Mouse (Mus musculus) limb, embryonic 15.5 days (tissue): ENCODE measurements around the gene Ric8b. TPM values are rescaled to one million over a fixed set of nuclear protein-coding genes. Genes with fewer than 3 reads are reported as not detected.
A peak's percentile ranks its signal among the peaks of the same experiment; 100 is the strongest.

Experiments used
- ATAC-seq: fragments of 200-750 bp; cut with Nextera tagmentation; 2 replicates; pipeline ENCODE4 v1.8.0; 2017; ENCODE audit warnings: low read depth, moderate TSS enrichment; ENCODE audit not compliant: insufficient number of reproducible peaks, low FRiP score, low TSS enrichment
- H3K27ac ChIP-seq: fragments of 300-500 bp; sonication (generic); 2 replicates; pipeline ENCODE4 v1.5.1; 2015; ENCODE audit warnings: moderate library complexity, mild to moderate bottlenecking, inconsistent platforms
- H3K27me3 ChIP-seq: fragments of 300-500 bp; sonication (generic); 2 replicates; pipeline ENCODE4 v1.6.1; 2015; ENCODE audit warnings: inconsistent platforms
- H3K36me3 ChIP-seq: fragments of 300-500 bp; sonication (generic); 2 replicates; pipeline ENCODE4 v1.6.1; 2015; ENCODE audit warnings: inconsistent platforms
- H3K4me1 ChIP-seq: fragments of 300-500 bp; sonication (generic); 2 replicates; pipeline ENCODE4 v1.6.1; 2015; ENCODE audit warnings: inconsistent platforms
- H3K4me2 ChIP-seq: fragments of 300-500 bp; sonication (generic); 2 replicates; pipeline ENCODE4 v1.6.1; 2015; ENCODE audit warnings: mild to moderate bottlenecking, inconsistent platforms
- H3K4me3 ChIP-seq: fragments of 300-500 bp; sonication (generic); 2 replicates; pipeline ENCODE4 v1.5.1; 2015; ENCODE audit warnings: mild to moderate bottlenecking, inconsistent platforms
- H3K9ac ChIP-seq: fragments of 300-500 bp; sonication (generic); 2 replicates; pipeline ENCODE4 v1.6.1; 2015; ENCODE audit warnings: inconsistent platforms
- H3K9me3 ChIP-seq: fragments of 300-500 bp; sonication (generic); 2 replicates; pipeline ENCODE4 v1.6.1; 2016; ENCODE audit warnings: inconsistent platforms
- WGBS: fragments of 180-500 bp; shearing (Covaris S2); methylation state at CpG from one replicate; pipeline ENCODE4 v1.1.7; 2015; 5-methylcytosine and 5-hydroxymethylcytosine counted together
- polyA plus RNA-seq: library from polyadenylated mRNA; unstranded; fragments of >200 nt; fragmentation: Nextera tagmentation; extraction: Ambion mirVana; gene quantifications from 2 replicates; pipeline ENCODE4 v1.2.1, GENCODE M21; 2015

The Ric8b gene
- 20.0 TPM in 2 replicates for polyA plus RNA-seq

DNA sequence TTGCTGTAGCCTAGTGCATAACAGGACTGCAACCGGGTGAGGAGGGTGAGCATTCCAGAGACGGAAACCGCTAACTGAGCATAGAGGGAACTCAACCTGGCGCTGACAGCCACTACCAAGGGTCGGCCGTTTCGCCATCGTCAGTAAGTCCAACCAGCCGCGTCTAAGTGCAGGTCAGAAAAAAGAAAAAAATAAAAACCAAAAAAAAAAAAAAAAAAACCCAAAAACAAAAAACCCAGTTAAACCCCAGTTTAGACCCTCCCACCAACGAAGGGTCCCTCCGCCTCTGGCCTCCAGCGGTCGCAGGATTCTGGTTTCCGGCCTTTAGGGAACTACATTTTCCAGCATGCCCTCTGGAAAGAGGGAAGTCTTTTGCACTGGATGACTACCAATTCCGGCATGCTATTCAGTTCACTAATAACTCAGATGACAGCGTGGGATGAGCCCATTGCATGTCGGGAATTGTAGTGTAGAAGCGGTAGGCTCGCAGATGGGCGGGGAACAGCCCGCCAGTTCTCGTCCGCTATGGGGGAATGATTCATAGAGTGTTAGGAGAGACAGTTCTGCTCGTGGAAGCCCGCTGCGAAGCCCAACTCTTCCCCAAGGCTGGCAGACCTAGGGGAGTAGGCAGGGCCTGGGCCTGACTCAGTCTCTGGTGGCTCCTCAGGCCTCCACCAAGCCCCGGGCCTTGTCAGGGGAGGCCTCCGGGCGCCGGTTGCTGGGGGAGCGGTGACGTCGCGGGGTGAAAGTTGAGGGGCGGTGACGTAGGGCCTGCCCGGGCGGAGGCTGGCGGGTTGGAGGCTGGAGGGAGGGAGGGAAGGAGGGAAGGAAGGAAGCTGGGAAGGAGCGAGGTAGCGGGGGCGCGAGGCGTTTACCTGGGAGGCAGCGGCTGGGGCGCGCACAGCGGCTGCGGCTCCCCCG is at the start of gene Ric8b:
Gene Ric8b (plus strand): TSS at position 807 of the 921 bp plus-strand sequence.
- Histone ChIP-seq H3K4me2 (peak within 1 kb of the TSS; percentile 75), H3K9me3 (no peaks in the 10 kb centered on the region), H3K9ac (peak within 1 kb of the TSS; percentile 71), H3K27me3 (no peaks in the 10 kb centered on the region), H3K4me3 (peak within 1 kb of the TSS; percentile 88), H3K36me3 (no peaks in the 10 kb centered on the region), H3K27ac (peak within 1 kb of the TSS; percentile 98), H3K4me1 (peaks cover 23% of the 10 kb centered on the region)
- under 1% methylated on average over 46 of the region's 51 CpGs for WGBS
- ATAC-seq: peak; percentile 98

GRCm38 (mm10) chr10:84871285-84871684 is 46.1 kb upstream of the Ric8b start:
- no peaks in the 10 kb centered on the region for H3K36me3 ChIP-seq
- no peaks in the 10 kb centered on the region for H3K27me3 ChIP-seq
- 60% methylated on average over 12 of the region's 12 CpGs for WGBS
- no peak for ATAC-seq
- no peaks in the 10 kb centered on the region for H3K9me3 ChIP-seq
- no peak overlapping the region for H3K27ac ChIP-seq
- no peak overlapping the region for H3K9ac ChIP-seq
- H3K4me3 ChIP-seq: no peak overlapping the region
- no peak overlapping the region for H3K4me2 ChIP-seq
- H3K4me1 ChIP-seq: peaks cover 6% of the 10 kb centered on the region; the same call in 1 of the 2 replicates

DNA sequence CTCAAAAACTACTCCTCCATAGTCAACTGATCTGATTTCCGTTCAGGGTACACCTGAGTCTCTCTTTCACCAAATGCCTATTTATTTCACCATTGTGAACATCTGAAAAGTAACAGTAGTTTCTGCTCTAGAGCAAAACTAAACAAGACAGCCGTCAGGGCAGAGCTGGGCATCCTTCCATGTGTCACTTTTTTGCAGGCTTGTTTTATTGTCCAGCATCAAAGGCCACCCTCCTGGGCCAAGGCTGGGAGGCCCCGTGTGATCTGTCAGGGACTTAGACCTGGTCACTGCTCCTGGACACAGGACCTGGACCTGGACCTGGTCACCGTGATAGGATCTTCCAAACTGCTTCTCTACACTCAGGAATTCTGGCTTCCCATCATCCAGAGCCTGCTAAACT is 45.5 kb upstream of the Ric8b start:
- no peak overlapping the region for H3K9ac ChIP-seq
- no peak overlapping the region for H3K4me2 ChIP-seq
- H3K27me3 ChIP-seq: no peaks in the 10 kb centered on the region
- WGBS: 60% methylated on average over 4 of the region's 4 CpGs
- H3K36me3 ChIP-seq: no peaks in the 10 kb centered on the region
- no peaks in the 10 kb centered on the region for H3K9me3 ChIP-seq
- H3K4me1 ChIP-seq: peaks cover 6% of the 10 kb centered on the region; the same call in 1 of the 2 replicates
- ATAC-seq: no peak
- H3K4me3 ChIP-seq: no peak overlapping the region
- H3K27ac ChIP-seq: no peak overlapping the region

GRCm38 (mm10) chr10:84879823-84880571 is 37.4 kb upstream of the Ric8b start:
- WGBS: 74% methylated on average over 9 of the region's 9 CpGs
- Histone ChIP-seq H3K4me2 (no peak overlapping the region), H3K4me3 (no peak overlapping the region), H3K36me3 (no peaks in the 10 kb centered on the region), H3K4me1 (no peaks in the 10 kb centered on the region), H3K27ac (no peak overlapping the region), H3K9me3 (no peaks in the 10 kb centered on the region), H3K27me3 (no peaks in the 10 kb centered on the region), H3K9ac (no peak overlapping the region)
- ATAC-seq: no peak

GRCm38 (mm10) chr10:84882528-84882927 is 34.9 kb upstream of the Ric8b start:
- H3K9me3 ChIP-seq: no peaks in the 10 kb centered on the region
- H3K4me2 ChIP-seq: no peak overlapping the region
- 0 out of 2 replicates have a peak, but pooled peaks cover 2% of the 10 kb centered on the region for H3K4me1 ChIP-seq
- H3K27me3 ChIP-seq: no peaks in the 10 kb centered on the region
- H3K27ac ChIP-seq: no peak overlapping the region
- ATAC-seq: no peak
- H3K9ac ChIP-seq: no peak overlapping the region
- no peak overlapping the region for H3K4me3 ChIP-seq
- WGBS: 83% methylated on average over 2 of the region's 2 CpGs
- H3K36me3 ChIP-seq: no peaks in the 10 kb centered on the region

DNA sequence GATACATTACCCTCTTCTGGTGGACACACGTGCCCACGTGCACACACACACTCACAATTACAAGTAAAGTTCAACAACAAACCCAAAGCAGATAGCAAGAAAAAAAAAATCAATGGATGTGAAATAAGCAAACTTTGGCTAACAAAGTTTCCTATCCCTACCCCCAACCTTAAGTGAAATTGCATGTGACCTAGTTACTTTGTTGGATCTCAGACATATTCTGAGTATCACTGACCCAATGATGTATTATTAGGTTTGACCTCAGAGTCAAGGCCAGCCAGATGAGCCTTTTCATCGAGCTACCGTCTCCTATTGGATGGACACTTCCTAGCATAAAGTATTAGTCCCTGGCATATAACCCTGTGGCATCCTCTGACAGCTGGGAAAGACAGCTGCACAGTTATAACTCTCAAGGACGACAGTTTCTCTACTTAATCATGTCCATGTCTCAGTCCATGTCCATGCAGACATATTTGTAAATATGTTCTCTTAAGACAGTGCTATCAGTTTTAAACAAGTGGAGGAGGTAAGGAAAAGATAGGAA is 32.0 kb upstream of the Ric8b start:
- ATAC-seq: no peak
- Histone ChIP-seq H3K27ac (no peak overlapping the region), H3K9ac (no peak overlapping the region), H3K4me2 (no peak overlapping the region), H3K4me1 (peaks cover 7% of the 10 kb centered on the region; the same call in 1 of the 2 replicates), H3K36me3 (no peaks in the 10 kb centered on the region), H3K9me3 (no peaks in the 10 kb centered on the region), H3K4me3 (no peak overlapping the region), H3K27me3 (no peaks in the 10 kb centered on the region)
- WGBS: 60% methylated on average over 5 of the region's 5 CpGs

GRCm38 (mm10) chr10:84886221-84886627 is 31.2 kb upstream of the Ric8b start:
- H3K4me2 ChIP-seq: no peak overlapping the region

GRCm38 (mm10) chr10:84886785-84887184 is 30.6 kb upstream of the Ric8b start:
- Histone ChIP-seq H3K4me1 (peaks cover 7% of the 10 kb centered on the region; the same call in 1 of the 2 replicates), H3K36me3 (no peaks in the 10 kb centered on the region), H3K4me3 (no peak overlapping the region), H3K4me2 (no peak overlapping the region), H3K27me3 (no peaks in the 10 kb centered on the region), H3K9ac (no peak overlapping the region), H3K27ac (no peak overlapping the region), H3K9me3 (no peaks in the 10 kb centered on the region)
- no peak for ATAC-seq
- WGBS: 79% methylated on average over 8 of the region's 8 CpGs

More at GRCm38 (mm10) chr10:84886221-84886627, 31.2 kb upstream of the Ric8b start:
- no peak for ATAC-seq
- WGBS: 29% methylated on average over 6 of the region's 6 CpGs
- no peak overlapping the region for H3K9ac ChIP-seq
- no peak overlapping the region for H3K4me3 ChIP-seq
- H3K27me3 ChIP-seq: no peaks in the 10 kb centered on the region
- H3K4me1 ChIP-seq: peaks cover 7% of the 10 kb centered on the region; the same call in 1 of the 2 replicates
- H3K36me3 ChIP-seq: no peaks in the 10 kb centered on the region
- H3K27ac ChIP-seq: no peak overlapping the region
- no peaks in the 10 kb centered on the region for H3K9me3 ChIP-seq

GRCm38 (mm10) chr10:84889096-84889846 is 28.1 kb upstream of the Ric8b start:
- H3K4me1 ChIP-seq: peaks cover 7% of the 10 kb centered on the region; the same call in 1 of the 2 replicates
- H3K4me3 ChIP-seq: no peak overlapping the region
- H3K9ac ChIP-seq: no peak overlapping the region
- no peak for ATAC-seq
- H3K4me2 ChIP-seq: no peak overlapping the region
- WGBS: 48% methylated on average over 4 of the region's 4 CpGs
- no peaks in the 10 kb centered on the region for H3K27me3 ChIP-seq
- H3K36me3 ChIP-seq: no peaks in the 10 kb centered on the region
- H3K9me3 ChIP-seq: no peaks in the 10 kb centered on the region
- no peak overlapping the region for H3K27ac ChIP-seq

DNA sequence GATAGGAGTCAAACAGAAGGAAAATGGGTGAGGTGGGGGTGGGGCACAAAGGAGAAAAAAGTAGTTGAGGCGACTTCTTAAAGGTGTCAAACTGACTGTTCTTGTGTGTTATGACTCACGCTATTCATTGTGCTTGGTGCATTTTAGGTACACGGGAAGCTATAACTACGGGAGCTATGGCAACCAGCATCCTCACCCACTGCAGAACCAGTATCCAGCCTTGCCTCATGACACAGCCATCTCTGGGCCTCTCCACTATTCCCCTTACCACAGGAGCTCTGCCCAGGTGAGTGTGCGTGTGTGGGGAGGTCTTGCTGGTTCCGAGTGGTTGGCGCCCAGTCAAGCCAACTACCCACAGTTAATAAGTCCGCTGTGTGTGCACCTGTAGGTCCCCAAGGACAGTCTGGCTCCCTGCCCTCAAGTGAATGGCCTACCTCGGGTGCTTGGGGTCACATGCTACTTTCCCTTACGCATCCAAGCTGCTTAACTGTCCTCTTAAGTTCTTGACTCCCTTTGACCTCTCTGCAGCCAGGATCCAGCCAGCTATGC is 21.5 kb upstream of the Ric8b start:
- H3K9ac ChIP-seq: no peak overlapping the region
- no peaks in the 10 kb centered on the region for H3K4me1 ChIP-seq
- no peak overlapping the region for H3K4me2 ChIP-seq
- 87% methylated on average over 10 of the region's 10 CpGs for WGBS
- ATAC-seq: no peak
- H3K27me3 ChIP-seq: no peaks in the 10 kb centered on the region
- H3K4me3 ChIP-seq: no peak overlapping the region
- H3K36me3 ChIP-seq: no peaks in the 10 kb centered on the region
- H3K27ac ChIP-seq: no peak overlapping the region
- no peaks in the 10 kb centered on the region for H3K9me3 ChIP-seq
